Mouse (Mus musculus): ENCODE results near the gene Atp2b2. TPM values are rescaled to one million over a fixed set of nuclear protein-coding genes. Genes with fewer than 3 reads are reported as not detected.

Atp2b2 gene
- polyA plus RNA-seq, 1 experiment from 2014 or later, result 0.25 TPM

DNA sequence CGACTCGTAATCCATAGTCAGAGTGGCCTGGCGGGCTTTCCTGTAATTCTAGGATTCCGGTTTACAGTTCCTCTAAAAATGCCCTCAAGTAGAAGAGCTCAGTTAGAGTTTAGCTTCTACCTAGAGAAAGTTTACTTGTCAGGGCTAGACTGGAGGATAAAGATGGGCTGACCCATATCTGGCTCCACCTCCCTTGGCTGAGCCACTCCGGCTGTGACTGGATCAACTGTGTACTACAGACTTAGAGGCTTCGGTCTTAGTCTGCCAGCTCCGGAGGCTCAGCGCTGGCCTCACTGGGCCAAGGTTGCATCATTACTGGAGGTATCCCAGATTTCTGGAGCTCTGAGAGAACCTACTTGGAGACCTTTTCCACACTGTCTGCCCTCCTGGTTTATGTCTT, 94.9 kb downstream of the Atp2b2 start:
- Histone ChIP-seq H3K4me3 (replicated peaks) (no peak overlapping the region), H3K36me3 (no peaks in the 10 kb centered on the region), H3K9ac (replicated peaks) (no peak overlapping the region), H3K27me3 (no peaks in the 10 kb centered on the region), H3K9me3 (0 out of 2 replicates have a peak, but pooled peaks cover 5% of the 10 kb centered on the region), H3K4me2 (no peak overlapping the region), H3K27ac (no peak overlapping the region), H3K4me1 (replicated peaks) (no peaks in the 10 kb centered on the region)
- WGBS, result 87% methylated on average over 8 of the region's 8 CpGs
- ATAC-seq (ENCODE audit: insufficient number of reproducible peaks, insufficient read depth, low FRiP score, low TSS enrichment, low read depth), result no peak

DNA sequence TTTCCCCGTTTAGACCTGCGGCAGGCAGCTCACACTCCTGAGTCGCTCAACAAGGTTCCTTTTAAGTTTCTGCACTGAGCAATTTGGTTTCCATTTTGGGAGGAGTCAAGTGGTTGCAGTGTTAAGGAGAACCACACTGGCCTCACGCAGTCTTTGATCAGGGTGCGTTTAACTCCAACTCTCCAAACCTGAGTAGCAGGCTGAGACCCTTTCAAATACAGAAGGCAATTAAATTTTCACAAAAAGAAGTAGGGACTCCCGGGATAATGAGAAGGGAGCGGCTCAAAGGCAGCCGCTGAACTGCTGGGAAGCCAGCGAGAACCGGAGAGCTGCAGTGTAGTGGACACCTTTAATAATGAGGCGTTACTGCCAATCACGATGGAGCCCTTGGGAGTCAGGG, 100.1 kb downstream of the Atp2b2 start:
- no peak overlapping the region for H3K4me3 ChIP-seq (replicated peaks)
- ATAC-seq (ENCODE audit: insufficient number of reproducible peaks, insufficient read depth, low FRiP score, low TSS enrichment, low read depth), result no peak
- no peaks in the 10 kb centered on the region for H3K36me3 ChIP-seq
- H3K27me3 ChIP-seq, result no peaks in the 10 kb centered on the region
- H3K9ac ChIP-seq (replicated peaks), result no peak overlapping the region
- WGBS, result 26% methylated on average over 12 of the region's 12 CpGs
- H3K27ac ChIP-seq, result no peak overlapping the region
- H3K4me2 ChIP-seq, result no peak overlapping the region
- H3K9me3 ChIP-seq, result no peaks in the 10 kb centered on the region
- H3K4me1 ChIP-seq (replicated peaks), result no peaks in the 10 kb centered on the region

DNA sequence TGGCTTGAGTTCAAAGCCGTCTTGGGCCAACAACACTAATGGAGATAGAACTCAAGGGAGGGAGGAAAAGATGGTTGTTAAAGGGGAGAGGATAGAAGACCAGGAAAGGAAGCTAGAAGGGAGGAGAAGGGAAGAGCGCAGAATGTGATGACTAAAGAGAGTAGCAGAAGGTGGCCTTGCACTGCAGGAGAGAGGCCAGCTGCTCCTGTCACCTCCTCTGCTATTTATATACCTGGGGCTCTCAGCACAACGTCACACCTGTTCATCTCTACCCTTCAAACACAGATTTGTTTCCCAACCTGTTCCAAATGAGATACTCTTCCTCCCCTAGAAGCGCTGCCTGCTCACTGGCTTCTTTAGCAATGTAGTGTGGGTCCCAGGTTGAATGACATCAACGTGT, 101.1 kb downstream of the Atp2b2 start:
- Histone ChIP-seq H3K9ac (replicated peaks) (no peak overlapping the region), H3K9me3 (no peaks in the 10 kb centered on the region), H3K27ac (no peak overlapping the region), H3K27me3 (no peaks in the 10 kb centered on the region), H3K36me3 (no peaks in the 10 kb centered on the region), H3K4me1 (replicated peaks) (no peaks in the 10 kb centered on the region), H3K4me3 (replicated peaks) (no peak overlapping the region), H3K4me2 (no peak overlapping the region)
- WGBS, result 77% methylated on average over 5 of the region's 5 CpGs
- no peak for ATAC-seq (ENCODE audit: insufficient number of reproducible peaks, insufficient read depth, low FRiP score, low TSS enrichment, low read depth)

DNA sequence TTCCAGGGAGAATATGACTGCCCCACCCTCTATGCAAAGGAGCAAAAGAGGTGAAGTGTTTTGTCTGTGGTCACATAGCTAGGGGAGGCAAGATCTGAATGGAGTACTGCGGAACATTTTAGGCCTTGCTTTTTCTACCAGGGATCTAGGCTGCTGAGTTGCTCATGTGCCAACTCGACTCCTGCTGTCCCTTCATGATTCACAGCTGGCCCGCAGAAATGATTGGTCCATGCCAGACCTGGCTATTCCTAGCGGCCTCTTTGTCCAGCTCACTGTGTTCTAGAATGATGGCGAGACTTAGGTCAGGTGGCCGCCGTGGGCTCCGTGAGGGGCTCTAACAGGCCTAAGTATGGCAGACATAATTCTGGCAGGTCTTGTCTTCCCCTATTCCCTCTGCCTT, 103.0 kb downstream of the Atp2b2 start:
- Histone ChIP-seq H3K4me2 (no peak overlapping the region), H3K27ac (no peak overlapping the region), H3K4me1 (replicated peaks) (no peaks in the 10 kb centered on the region), H3K9ac (replicated peaks) (no peak overlapping the region), H3K4me3 (replicated peaks) (no peak overlapping the region), H3K36me3 (no peaks in the 10 kb centered on the region), H3K9me3 (no peaks in the 10 kb centered on the region), H3K27me3 (no peaks in the 10 kb centered on the region)
- WGBS, result 87% methylated on average over 8 of the region's 8 CpGs
- no peak for ATAC-seq (ENCODE audit: insufficient number of reproducible peaks, insufficient read depth, low FRiP score, low TSS enrichment, low read depth)

DNA sequence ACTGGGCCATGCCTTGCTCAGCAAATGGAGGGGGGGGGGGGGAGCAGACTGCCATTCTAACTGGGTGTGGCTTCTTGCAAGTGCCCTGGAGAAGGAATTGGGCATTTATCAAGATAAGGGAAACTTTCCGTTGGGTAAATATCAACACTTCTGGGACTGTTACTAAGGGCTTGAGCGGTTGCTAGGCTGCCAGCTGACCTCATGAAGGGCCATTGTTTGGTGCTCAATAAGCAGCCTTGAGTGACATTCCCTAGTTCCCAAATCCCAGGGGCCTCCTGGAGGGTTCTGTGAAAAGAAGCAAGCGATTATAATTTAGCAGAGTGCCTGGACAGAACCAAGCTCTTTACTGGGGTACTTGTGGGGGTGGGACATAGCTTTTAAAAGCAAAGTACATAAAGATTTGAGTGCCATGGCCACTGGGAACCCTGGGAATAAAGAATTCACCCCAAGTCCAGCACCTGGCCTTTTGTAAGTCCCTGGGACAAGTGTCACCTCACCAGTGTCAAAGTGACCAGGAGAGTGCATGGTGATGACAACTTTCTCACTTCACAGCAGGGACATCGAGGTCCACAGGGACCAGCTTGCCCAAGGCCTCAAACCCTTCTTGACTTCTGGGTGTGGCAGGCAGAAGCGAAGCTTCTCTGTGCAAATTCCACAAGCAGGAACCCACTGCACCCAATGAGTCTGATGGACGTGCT, 105.5 kb downstream of the Atp2b2 start:
- no peak for ATAC-seq (ENCODE audit: insufficient number of reproducible peaks, insufficient read depth, low FRiP score, low TSS enrichment, low read depth)
- no peaks in the 10 kb centered on the region for H3K36me3 ChIP-seq
- no peak overlapping the region for H3K9ac ChIP-seq (replicated peaks)
- H3K4me3 ChIP-seq (replicated peaks), result no peak overlapping the region
- H3K9me3 ChIP-seq, result no peaks in the 10 kb centered on the region
- H3K4me2 ChIP-seq, result no peak overlapping the region
- H3K27me3 ChIP-seq, result no peaks in the 10 kb centered on the region
- H3K27ac ChIP-seq, result no peak overlapping the region
- 0 out of 2 replicates have a peak, but pooled peaks cover 5% of the 10 kb centered on the region for H3K4me1 ChIP-seq (replicated peaks)
- 59% methylated on average over 6 of the region's 6 CpGs for WGBS

DNA sequence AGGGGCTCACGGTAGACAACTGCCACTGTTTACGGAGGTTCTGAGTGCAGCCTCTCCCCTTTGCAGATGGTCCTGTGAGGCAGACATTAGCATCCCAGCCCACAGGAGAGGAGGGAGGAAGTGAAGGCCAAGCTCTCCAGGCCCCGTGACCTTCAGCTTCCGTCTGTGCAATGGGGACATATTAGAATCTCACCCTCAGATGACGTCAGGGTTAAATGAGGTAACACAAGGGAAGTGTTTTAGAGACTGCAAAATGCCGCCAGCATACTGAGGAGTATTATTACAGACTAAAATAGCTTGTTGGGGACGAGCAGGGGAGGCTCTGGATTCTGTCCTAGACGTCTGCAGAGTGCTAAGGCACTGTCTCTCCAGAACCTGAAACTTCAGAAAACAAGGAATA, 106.3 kb downstream of the Atp2b2 start:
- H3K36me3 ChIP-seq, result no peaks in the 10 kb centered on the region
- H3K27me3 ChIP-seq, result no peaks in the 10 kb centered on the region
- no peak overlapping the region for H3K4me2 ChIP-seq
- no peak for ATAC-seq (ENCODE audit: insufficient number of reproducible peaks, insufficient read depth, low FRiP score, low TSS enrichment, low read depth)
- H3K4me3 ChIP-seq (replicated peaks), result no peak overlapping the region
- H3K9me3 ChIP-seq, result no peaks in the 10 kb centered on the region
- WGBS, result 71% methylated on average over 8 of the region's 8 CpGs
- 0 out of 2 replicates have a peak, but pooled peaks cover 5% of the 10 kb centered on the region for H3K4me1 ChIP-seq (replicated peaks)
- H3K27ac ChIP-seq, result no peak overlapping the region
- no peak overlapping the region for H3K9ac ChIP-seq (replicated peaks)

DNA sequence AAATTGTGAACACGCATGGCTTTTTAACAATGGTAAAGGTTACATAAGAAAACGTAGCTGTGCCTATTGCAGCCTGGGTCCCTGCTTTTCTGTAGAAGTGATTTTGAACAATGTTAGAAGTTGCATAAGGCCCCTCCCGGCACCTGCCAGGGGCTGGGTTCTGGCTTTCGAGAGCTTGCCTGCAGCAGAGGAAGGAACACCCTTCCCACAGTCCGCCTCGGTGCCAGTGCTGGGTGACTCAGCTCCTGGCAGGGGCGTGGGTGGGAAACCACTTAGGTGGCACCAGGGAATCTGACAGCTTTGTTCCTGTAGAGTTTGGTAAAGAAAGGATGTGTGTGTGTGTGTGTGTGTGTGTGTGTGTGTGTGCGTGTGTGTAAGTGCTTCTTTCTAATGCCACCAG, 107.7 kb downstream of the Atp2b2 start:
- Histone ChIP-seq H3K36me3 (no peaks in the 10 kb centered on the region), H3K4me2 (no peak overlapping the region), H3K27me3 (no peaks in the 10 kb centered on the region), H3K9ac (replicated peaks) (no peak overlapping the region), H3K4me1 (replicated peaks) (0 out of 2 replicates have a peak, but pooled peaks cover 5% of the 10 kb centered on the region), H3K27ac (no peak overlapping the region), H3K9me3 (no peaks in the 10 kb centered on the region), H3K4me3 (replicated peaks) (no peak overlapping the region)
- 79% methylated on average over 8 of the region's 8 CpGs for WGBS
- no peak for ATAC-seq (ENCODE audit: insufficient number of reproducible peaks, insufficient read depth, low FRiP score, low TSS enrichment, low read depth)

DNA sequence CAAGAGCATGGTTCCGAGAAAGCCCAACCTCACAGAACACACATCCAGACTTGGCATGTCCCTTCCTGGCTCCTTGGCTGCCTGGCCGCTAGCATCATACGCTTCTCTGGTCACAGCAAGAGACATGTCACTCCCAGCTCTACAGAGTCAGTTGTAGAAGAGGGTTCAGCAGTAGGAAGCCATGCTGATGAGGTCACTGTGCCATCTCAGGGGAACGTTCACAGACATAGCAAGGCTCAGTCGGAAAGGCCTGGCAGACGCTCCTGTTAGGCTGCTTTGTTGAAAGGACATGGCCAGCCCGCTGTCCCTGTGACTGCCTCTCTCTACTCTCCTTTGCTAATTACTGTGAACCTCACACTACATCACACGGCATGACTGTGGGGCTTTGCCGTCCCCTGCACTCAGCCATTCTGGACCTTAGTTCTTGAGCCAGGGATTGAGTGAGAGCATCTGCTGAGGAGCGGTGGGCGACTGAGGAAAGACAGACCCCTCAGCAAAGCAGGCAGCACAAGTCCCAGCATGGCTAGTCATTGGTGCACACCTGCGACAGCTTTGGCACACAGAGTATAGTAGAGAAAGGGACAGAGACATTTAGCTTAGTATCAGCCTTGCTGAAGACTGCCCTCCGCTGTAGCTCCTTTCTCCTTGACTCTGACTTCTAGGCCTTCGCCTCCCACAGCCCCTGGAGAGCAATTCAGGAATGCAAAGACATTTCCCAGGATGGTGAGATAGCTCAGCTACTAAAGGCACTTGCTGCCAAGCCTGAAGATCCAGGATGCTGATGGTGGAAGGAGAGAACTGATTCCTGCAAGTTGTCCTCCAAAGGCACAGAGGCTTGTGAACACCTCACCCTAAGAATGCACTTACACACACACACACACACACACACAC, 108.9 kb downstream of the Atp2b2 start:
- H3K4me2 ChIP-seq, result no peak overlapping the region
- ATAC-seq (ENCODE audit: insufficient number of reproducible peaks, insufficient read depth, low FRiP score, low TSS enrichment, low read depth), result no peak
- H3K4me1 ChIP-seq (replicated peaks), result 0 out of 2 replicates have a peak, but pooled peaks cover 5% of the 10 kb centered on the region
- no peaks in the 10 kb centered on the region for H3K9me3 ChIP-seq
- no peak overlapping the region for H3K4me3 ChIP-seq (replicated peaks)
- WGBS, result 68% methylated on average over 14 of the region's 14 CpGs
- H3K9ac ChIP-seq (replicated peaks), result no peak overlapping the region
- H3K27me3 ChIP-seq, result no peaks in the 10 kb centered on the region
- H3K27ac ChIP-seq, result no peak overlapping the region
- H3K36me3 ChIP-seq, result no peaks in the 10 kb centered on the region

DNA sequence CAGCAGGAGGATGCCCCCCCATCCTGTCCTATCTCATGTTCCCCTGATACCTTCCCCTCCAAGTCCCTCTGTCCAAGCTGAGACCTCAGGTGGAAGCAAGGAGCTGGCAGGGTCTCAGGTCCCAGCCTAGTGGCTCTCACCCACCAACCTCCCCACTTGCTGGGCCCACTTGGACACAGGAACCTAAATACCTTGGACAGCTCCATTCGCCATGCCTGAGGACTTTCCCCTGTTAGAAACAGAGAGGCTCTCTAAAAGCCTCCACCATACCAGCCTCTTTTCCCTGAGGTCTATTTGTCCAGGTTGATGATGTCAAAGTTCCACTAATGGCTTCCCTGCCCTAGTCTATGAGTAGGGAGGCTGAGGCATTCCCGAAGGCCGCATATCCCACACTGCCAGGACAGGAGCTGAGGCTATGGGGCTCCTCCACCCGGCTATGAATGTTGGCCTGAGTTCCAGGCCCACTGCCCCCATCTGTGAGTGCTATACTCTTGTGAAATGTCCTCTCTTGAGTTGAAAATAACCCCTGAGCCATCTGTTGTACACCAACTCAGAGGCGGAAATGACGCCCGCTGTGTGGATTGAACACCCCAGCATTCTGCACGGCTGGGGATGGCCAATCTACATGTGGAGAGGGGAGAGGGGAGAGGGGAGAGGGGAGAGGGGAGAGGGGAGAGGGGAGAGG, 113.1 kb downstream of the Atp2b2 start:
- Histone ChIP-seq H3K4me2 (no peak overlapping the region), H3K9me3 (no peaks in the 10 kb centered on the region), H3K27ac (no peak overlapping the region), H3K4me1 (replicated peaks) (0 out of 2 replicates have a peak, but pooled peaks cover 5% of the 10 kb centered on the region), H3K36me3 (no peaks in the 10 kb centered on the region), H3K27me3 (no peaks in the 10 kb centered on the region), H3K4me3 (replicated peaks) (no peak overlapping the region), H3K9ac (replicated peaks) (no peak overlapping the region)
- WGBS, result 82% methylated on average over 8 of the region's 8 CpGs
- ATAC-seq (ENCODE audit: insufficient number of reproducible peaks, insufficient read depth, low FRiP score, low TSS enrichment, low read depth), result no peak

DNA sequence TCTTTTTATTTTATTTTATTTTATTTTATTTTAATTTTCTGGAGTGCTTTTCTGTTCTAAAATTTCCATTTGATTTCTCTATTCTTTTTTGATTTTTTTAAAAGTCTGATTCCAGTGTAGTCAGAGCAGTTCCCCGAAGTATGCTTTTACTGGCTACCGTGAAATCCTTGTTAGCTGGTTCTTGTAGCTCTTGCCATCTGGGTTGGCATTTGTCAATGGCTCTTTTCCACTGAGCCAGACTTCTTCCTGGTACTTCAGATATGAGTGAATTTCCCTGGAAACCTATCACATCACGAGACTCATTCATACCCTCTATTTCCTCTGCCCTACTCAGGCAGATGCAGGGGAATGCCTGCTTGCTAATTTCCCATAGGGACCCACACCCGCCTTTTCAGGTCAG, 119.2 kb downstream of the Atp2b2 start:
- Histone ChIP-seq H3K9me3 (no peaks in the 10 kb centered on the region), H3K4me1 (replicated peaks) (no peaks in the 10 kb centered on the region), H3K9ac (replicated peaks) (no peak overlapping the region), H3K36me3 (no peaks in the 10 kb centered on the region), H3K4me2 (no peak overlapping the region), H3K27me3 (no peaks in the 10 kb centered on the region), H3K27ac (no peak overlapping the region), H3K4me3 (replicated peaks) (no peak overlapping the region)
- ATAC-seq (ENCODE audit: insufficient number of reproducible peaks, insufficient read depth, low FRiP score, low TSS enrichment, low read depth), result no peak
- 81% methylated on average over 4 of the region's 4 CpGs for WGBS

DNA sequence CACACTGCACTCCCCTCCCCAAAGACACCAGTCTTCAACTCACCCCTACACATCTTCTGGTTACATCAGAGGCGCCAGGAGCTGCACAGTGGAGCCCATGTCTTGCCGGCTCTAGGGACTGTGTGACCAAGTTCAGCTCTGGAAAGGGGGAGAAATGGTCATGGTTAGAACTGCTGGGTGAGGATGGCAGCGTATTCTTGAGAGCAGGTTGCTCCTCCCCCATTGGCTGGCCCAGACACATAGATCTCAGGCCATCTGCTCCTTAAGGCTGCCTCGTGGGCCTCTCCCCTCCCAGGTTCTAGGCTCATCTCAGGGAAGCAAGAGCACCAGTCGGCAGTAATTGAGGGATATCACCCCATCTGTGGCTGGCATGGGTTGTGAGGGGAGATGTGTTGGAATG, 121.9 kb downstream of the Atp2b2 start:
- H3K4me1 ChIP-seq (replicated peaks), result no peaks in the 10 kb centered on the region
- no peak overlapping the region for H3K27ac ChIP-seq
- no peaks in the 10 kb centered on the region for H3K36me3 ChIP-seq
- no peak overlapping the region for H3K4me3 ChIP-seq (replicated peaks)
- H3K27me3 ChIP-seq, result no peaks in the 10 kb centered on the region
- no peak overlapping the region for H3K9ac ChIP-seq (replicated peaks)
- no peak for ATAC-seq (ENCODE audit: insufficient number of reproducible peaks, insufficient read depth, low FRiP score, low TSS enrichment, low read depth)
- H3K4me2 ChIP-seq, result no peak overlapping the region
- 72% methylated on average over 5 of the region's 5 CpGs for WGBS
- no peaks in the 10 kb centered on the region for H3K9me3 ChIP-seq

Data from limb, embryonic 12.5 days (tissue).